In the genomic region with DNA sequence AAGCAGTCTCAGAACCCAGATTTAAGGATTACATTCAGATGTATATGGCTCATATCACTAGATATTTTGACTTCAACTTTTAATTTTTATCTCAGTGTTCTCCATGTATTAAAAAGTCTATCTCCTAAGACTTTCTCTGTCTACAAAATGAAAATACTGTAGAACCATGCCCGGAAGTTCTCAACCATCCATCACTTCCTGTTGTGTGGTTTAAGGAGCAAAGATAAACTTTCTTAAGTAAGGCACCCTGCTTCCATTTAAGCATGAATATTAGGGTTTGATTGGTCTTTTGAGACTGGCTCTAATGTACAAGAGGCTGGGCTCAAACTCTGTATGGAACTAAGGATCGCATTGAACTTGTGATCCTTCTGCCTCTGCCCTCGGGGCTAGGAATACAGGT, we compare ENCODE assay signal across 25 mouse cellular contexts. TPM values are rescaled to one million over a fixed set of nuclear protein-coding genes. Genes with fewer than 3 reads are reported as not detected.
DNase-seq lines count a peak whose midpoint lies in the region; ATAC-seq and TF ChIP-seq lines count a peak whose summit lies in the region.
"Had no signal": no experiment of that assay in that cellular context is flagged by ENCODE, and none has a peak within 500 bp of the region (broad histone marks: within the 10 kb centered on the region; RNA-seq: fewer than 3 reads in every experiment).

No protein-coding gene starts in this region.

- TF ChIP-seq EP300 in MEL (IDR thresholded peaks at IDR 0.05; ENCODE audit: low read depth in 1 of 2, low read length in 2 of 2), result peak in 1 of 2 experiments; percentile 27; a peak in 3 of 4 replicates

- no peaks in the 10 kb centered on the region for H3K79me2 ChIP-seq in MEL (ENCODE audit: control insufficient read depth, insufficient read depth, low read length, poor library complexity)

- DNase-seq in MEL (ENCODE audit: low read depth, low spot score), result peak; percentile 51
- no peak for DNase-seq in embryo, embryonic 10 days (ENCODE audit: low spot score)
- no peak for DNase-seq in thymus, postnatal 25 days
- DNase-seq: adrenal gland, adult 8-10 months; adrenal gland, postnatal 14 days; adrenal gland, postnatal 36 days; cerebellum, adult 11-12 months; cerebellum, adult 2 months; cerebellum, adult 9-10 months; cerebellum, postnatal 10 days; cerebellum, postnatal 25 days; embryo, embryonic 11 days had no signal

- H3K27ac ChIP-seq in MEL (ENCODE audit: control insufficient read depth, low read depth, low read length), result peak overlapping the region; percentile 43
- no peak overlapping the region for H3K27ac ChIP-seq in intestine, embryonic 15.5 days
- H3K27ac ChIP-seq: embryonic facial prominence, embryonic 13.5 days; embryonic facial prominence, embryonic 15.5 days; forebrain, embryonic 10.5 days; forebrain, embryonic 12.5 days had no signal

- no peaks in the 10 kb centered on the region for H3K9me3 ChIP-seq in megakaryocyte, embryonic 14.5 days
- no peaks in the 10 kb centered on the region for H3K9me3 ChIP-seq in MEL (replicated peaks; ENCODE audit: insufficient read depth, low read length)
- no peaks in the 10 kb centered on the region for H3K9me3 ChIP-seq in intestine, embryonic 15.5 days
- H3K9me3 ChIP-seq: embryonic facial prominence, embryonic 13.5 days; embryonic facial prominence, embryonic 15.5 days; forebrain, embryonic 10.5 days; forebrain, embryonic 12.5 days; G1E had no signal

- no peak for TF ChIP-seq RAD21 in MEL (IDR thresholded peaks at IDR 0.05; ENCODE audit: low read depth, low read length)

- no peak for TF ChIP-seq POLR2A in MEL (IDR thresholded peaks at IDR 0.05; ENCODE audit: control insufficient read depth in 1 of 2, insufficient read depth in 1 of 2, low read depth in 1 of 2, low read length in 2 of 2, poor library complexity in 1 of 2)

- H3K4me3 ChIP-seq in megakaryocyte, embryonic 14.5 days (replicated peaks), result peak overlapping the region; percentile 64
- H3K4me3 ChIP-seq in MEL (ENCODE audit: control insufficient read depth in 1 of 2, insufficient read depth in 1 of 2, low read depth in 2 of 2, low read length in 2 of 2), result no peak overlapping the region; a peak in 1 of 4 replicates
- no peak overlapping the region for H3K4me3 ChIP-seq in intestine, embryonic 15.5 days (replicated peaks)
- H3K4me3 ChIP-seq: embryonic facial prominence, embryonic 13.5 days; embryonic facial prominence, embryonic 15.5 days; erythroblast, embryonic 14.5 days; forebrain, embryonic 10.5 days; forebrain, embryonic 12.5 days had no signal

- no peak for TF ChIP-seq CTCF in MEL (IDR thresholded peaks at IDR 0.05 in 2 of 3, conservative IDR thresholded peaks at IDR 0.05 in 1 of 3; ENCODE audit: control insufficient read depth in 1 of 3, insufficient read depth in 1 of 3, low read depth in 2 of 3, low read length in 3 of 3, poor library complexity in 1 of 3, severe bottlenecking in 1 of 3)

- no peak overlapping the region for H3K9ac ChIP-seq in MEL (ENCODE audit: control insufficient read depth, low read depth, low read length, poor library complexity, severe bottlenecking)
- no peak overlapping the region for H3K9ac ChIP-seq in intestine, embryonic 15.5 days
- H3K9ac ChIP-seq: embryonic facial prominence, embryonic 13.5 days; embryonic facial prominence, embryonic 15.5 days; forebrain, embryonic 12.5 days had no signal

- ATAC-seq in megakaryocyte, adult 5-6 weeks (ENCODE audit: poor library complexity, severe bottlenecking), result no peak
- peak; percentile 33 for ATAC-seq in common myeloid progenitor, adult 5-6 weeks (replicated peaks; ENCODE audit: low read depth, poor library complexity, severe bottlenecking)
- no peak for ATAC-seq in intestine, embryonic 15.5 days
- ATAC-seq: forebrain, embryonic 14.5 days; forebrain, embryonic 16.5 days had no signal

- H3K4me2 ChIP-seq in intestine, embryonic 15.5 days (replicated peaks), result no peak overlapping the region
- H3K4me2 ChIP-seq: embryonic facial prominence, embryonic 13.5 days; embryonic facial prominence, embryonic 15.5 days; forebrain, embryonic 12.5 days had no signal

- H3K27me3 ChIP-seq in megakaryocyte, embryonic 14.5 days (replicated peaks), result no peaks in the 10 kb centered on the region
- no peaks in the 10 kb centered on the region for H3K27me3 ChIP-seq in MEL (ENCODE audit: control insufficient read depth in 1 of 2, insufficient read depth in 2 of 2, low read length in 2 of 2)
- H3K27me3 ChIP-seq in intestine, embryonic 15.5 days (replicated peaks), result no peaks in the 10 kb centered on the region
- H3K27me3 ChIP-seq: CH12.LX; embryonic facial prominence, embryonic 13.5 days; embryonic facial prominence, embryonic 15.5 days; forebrain, embryonic 12.5 days had no signal

- WGBS in intestine, embryonic 15.5 days, result 86% methylated on average over 3 of the region's 3 CpGs

- peaks cover 78% of the 10 kb centered on the region for H3K4me1 ChIP-seq in megakaryocyte, embryonic 14.5 days
- peaks cover 22 to 50% of the 10 kb centered on the region in 2 experiments for H3K4me1 ChIP-seq in MEL (ENCODE audit: control insufficient read depth in 1 of 2, insufficient read depth in 2 of 2, low read length in 2 of 2)
- H3K4me1 ChIP-seq in intestine, embryonic 15.5 days (replicated peaks), result no peaks in the 10 kb centered on the region
- H3K4me1 ChIP-seq: embryonic facial prominence, embryonic 13.5 days; embryonic facial prominence, embryonic 15.5 days; forebrain, embryonic 10.5 days; forebrain, embryonic 12.5 days had no signal

- H3K36me3 ChIP-seq in megakaryocyte, embryonic 14.5 days (replicated peaks; ENCODE audit: low read length), result no peaks in the 10 kb centered on the region
- H3K36me3 ChIP-seq in MEL (ENCODE audit: control insufficient read depth in 1 of 2, insufficient read depth in 2 of 2, low read length in 2 of 2), result peaks cover 0 to 60% of the 10 kb centered on the region in 2 experiments; a peak in 2 of 4 replicates
- H3K36me3 ChIP-seq in intestine, embryonic 15.5 days, result no peaks in the 10 kb centered on the region
- H3K36me3 ChIP-seq: embryonic facial prominence, embryonic 13.5 days; embryonic facial prominence, embryonic 15.5 days; forebrain, embryonic 10.5 days; forebrain, embryonic 12.5 days; G1E had no signal

TF ChIP-seq in MEL, 35 proteins besides CTCF, POLR2A, EP300 and RAD21:
- TF ChIP-seq GATA1 (IDR thresholded peaks at IDR 0.05; ENCODE audit: low read depth, low read length) (peak; percentile 44; the same call in 1 of the 2 replicates), ZNF384 (IDR thresholded peaks at IDR 0.05; ENCODE audit: low read depth, low read length) (no peak)

RNA-seq across cellular contexts. Expression of a gene that starts 6.7 kb away (rescaled TPM):
- polyA plus RNA-seq in megakaryocyte, embryonic 14.5 days (2012; ENCODE audit: insufficient read depth, low replicate concordance), result 3.4 TPM in 1 of 2 replicates, not detected in the other
- 34.6 and 36.0 TPM in 2 replicates for total RNA-seq in megakaryocyte, adult 5-6 weeks (2015)
- total RNA-seq in megakaryocyte, adult 5-6 weeks (2017), result 42.1 and 47.7 TPM in 2 replicates
- 20.5 and 23.0 TPM in 2 replicates for total RNA-seq in MEL (2012; rRNA removed)
- polyA plus RNA-seq in MEL (2012; ENCODE audit: insufficient read depth in 1 of 2, insufficient read length in 2 of 2, low read depth in 1 of 2, low replicate concordance in 2 of 2, missing spikeins in 1 of 2), result 10 to 100 TPM in 1 of 2 experiments, not detected in 1; 12.0 TPM
- 30.9 and 33.0 TPM in 2 replicates for total RNA-seq in common myeloid progenitor, adult 5-6 weeks (2017)
- 31.6 and 34.2 TPM in 2 replicates for polyA plus RNA-seq in intestine, embryonic 15.5 days (2015; fragmentation: Nextera tagmentation; extraction: Ambion mirVana)
- polyA plus RNA-seq: erythroblast, embryonic 14.5 days had no signal
